Mouse (Mus musculus) cerebellum, adult 11-12 months (tissue): ENCODE measurements around the gene Tpm3.
"Not testable (repeated sequence)": the region's sequence is repeated elsewhere in the genome, so short reads cannot be mapped to it uniquely, and the experiment has no call there.

Source experiments
- DNase-seq: peaks from one replicate; pipeline ENCODE4 v3.0.0; 2022

The Tpm3 gene

DNA sequence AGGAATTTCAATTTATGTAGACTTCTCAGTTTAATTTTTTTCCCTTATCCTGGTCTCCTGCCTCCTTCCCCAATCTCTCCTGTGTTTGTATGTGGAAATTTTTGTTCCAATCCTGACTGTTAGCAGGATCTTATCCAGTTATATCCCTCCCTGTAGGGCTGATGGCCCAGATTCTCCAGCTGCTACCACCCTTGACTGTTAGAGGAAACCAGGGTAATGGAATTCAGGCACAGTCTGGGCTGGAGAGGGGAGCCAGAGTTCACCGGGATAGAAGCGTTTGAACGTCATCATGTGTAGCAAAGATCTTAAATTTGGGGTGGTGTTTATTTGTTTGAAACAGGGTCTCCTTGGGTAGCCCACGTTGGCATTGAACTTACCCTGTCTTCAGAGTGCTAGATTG, 12.3 kb downstream of the Tpm3 start:
- no peak for DNase-seq

- no peak for DNase-seq
Measured at GRCm38 (mm10) chr3:90085281-90085680, 12.8 kb downstream of the Tpm3 start.

DNA sequence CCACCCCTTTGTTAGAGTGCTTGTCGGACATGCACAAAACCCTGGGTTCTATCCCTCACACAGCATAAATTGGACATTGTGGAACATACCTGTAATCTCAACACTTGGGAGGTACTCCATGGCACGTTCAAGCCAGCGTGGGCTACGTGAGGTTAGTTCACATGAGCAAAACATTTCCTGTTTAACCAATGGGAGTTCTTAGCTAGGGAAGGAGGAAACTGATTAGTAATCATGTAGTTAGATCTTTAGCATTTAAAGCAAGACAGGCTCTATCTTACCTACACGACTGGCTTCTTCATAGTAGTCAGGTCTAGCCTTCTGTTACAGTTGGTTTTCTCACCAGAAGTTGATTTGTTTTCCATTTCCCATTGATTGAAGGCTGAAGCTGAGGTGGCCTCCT, 13.6 kb downstream of the Tpm3 start:
- DNase-seq = no peak

- no peak for DNase-seq
Measured at GRCm38 (mm10) chr3:90088617-90089016, 16.2 kb downstream of the Tpm3 start.

DNA sequence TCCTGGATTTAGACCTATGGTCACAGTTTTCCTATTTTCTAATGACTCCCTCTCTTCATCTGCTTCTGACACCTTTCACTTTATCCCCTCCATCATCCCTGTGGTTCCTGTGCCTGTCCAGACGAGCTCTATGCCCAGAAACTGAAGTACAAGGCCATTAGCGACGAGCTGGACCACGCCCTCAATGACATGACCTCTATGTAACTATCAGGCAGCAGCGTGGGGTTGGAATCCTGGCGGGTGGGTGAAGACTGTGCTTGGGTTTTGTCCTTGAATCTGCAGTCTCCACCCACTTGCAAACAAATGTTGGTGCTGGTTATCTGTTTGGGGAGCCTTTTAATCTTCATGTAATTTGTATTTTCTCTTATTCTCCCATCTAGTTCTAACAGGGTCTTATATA, 18.4 kb downstream of the Tpm3 start:
- DNase-seq = no peak

DNA sequence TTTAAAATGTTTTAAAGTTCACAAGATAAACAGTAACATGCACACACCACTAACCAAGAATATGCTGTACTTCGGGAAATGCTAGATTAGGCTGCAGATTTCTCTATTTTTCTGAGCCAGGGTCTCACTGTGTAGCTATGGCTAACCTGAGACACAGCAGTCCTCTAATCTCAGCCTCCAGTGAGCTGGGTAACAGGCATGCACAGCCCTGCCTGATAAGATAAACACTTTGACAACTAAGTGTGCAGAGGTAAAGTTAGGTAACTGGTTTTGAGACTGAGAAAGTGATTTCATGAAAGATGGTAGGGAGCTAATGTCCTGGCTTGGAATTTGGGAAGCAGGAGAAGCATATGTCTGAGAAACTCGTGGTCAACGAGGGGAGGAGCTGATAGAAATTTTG, 22.0 kb downstream of the Tpm3 start:
- DNase-seq = no peak

GRCm38 (mm10) chr3:90097928-90098327, 25.5 kb downstream of the Tpm3 start:
- no peak for DNase-seq

DNA sequence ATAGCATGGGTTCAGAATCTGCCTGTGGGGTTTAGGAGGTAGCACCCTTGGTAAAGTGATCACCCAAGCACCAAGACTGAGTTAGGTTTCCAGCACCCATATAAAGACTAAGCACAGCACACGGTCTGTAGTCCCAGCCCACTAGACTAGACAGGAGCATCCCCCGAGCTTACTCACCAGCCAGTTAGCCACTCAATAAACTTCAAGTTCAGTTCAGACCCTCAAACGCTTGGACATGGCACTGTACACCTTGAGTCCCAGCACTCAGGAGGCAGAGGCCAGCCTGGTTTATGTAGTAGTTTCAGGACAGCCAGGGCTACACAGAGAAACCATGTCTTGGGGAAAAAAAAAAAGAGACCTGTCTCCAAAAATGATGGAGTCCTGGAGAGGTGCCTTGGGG, 28.6 kb downstream of the Tpm3 start:
- DNase-seq = no peak

DNA sequence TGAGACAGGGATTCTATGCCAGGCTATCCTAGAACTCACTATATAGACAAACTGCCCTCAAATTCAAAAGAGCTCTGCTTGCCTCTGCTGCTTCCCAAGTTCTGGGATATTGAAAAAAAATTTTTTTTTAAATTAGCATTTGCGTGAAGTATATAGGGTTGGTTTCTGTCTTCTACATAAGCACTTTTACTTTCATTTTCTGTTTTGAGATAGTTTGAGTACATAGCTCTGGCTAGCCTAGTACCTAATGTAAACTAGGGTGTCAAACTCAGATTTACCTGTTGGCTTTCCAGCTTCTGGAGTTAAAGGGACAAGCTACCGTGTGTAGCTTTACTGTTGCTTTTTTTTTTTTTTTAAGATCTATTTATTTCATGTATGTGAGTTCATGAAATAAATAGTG, 29.2 kb downstream of the Tpm3 start:
- no peak for DNase-seq

GRCm38 (mm10) chr3:90102239-90102638, 29.8 kb downstream of the Tpm3 start:
- no peak for DNase-seq

GRCm38 (mm10) chr3:90103176-90103575, 30.7 kb downstream of the Tpm3 start:
- no peak for DNase-seq

DNA sequence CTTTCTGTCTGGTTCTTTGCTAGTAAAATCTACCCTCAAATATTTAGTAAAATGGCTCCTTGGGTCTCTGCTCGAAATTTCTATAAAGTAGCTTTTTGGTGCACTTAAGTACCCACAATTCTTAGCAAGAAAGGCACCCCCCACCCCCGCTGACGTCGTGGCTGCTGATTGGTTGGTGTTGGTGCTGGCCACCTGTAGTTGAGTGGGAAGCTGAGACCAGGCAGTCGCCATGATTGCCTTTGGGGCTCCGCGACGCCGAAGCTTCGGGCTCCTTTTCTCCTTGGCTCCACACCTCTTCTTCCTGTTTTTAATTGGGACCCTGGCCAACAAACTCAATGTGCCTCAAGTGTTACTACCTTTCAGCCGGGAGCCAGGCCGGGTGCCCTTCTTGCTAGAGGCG, 31.5 kb downstream of the Tpm3 start, which contains the start of gene Nup210l:
Nup210l (plus strand) TSS at position 195 of the 400 bp plus-strand sequence.
- DNase-seq = no peak

DNA sequence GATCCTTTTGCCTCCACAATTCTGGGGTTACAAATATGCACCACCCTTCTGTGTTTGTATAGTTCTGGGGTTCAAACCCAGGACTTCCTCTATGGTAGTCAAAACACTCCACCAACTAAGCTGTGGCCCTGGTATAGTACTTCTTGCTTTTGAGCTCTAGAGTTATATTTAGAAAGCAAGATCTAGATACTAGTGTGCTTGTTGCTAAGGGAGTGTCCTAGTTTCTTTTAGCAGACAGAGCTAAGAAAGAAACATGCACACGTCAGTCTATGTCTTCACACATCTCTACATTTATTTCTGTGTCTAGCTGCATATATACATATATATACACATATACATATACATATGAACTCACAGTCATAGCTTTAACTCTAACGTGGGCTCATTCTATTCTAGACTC, 39.3 kb downstream of the Tpm3 start:
- DNase-seq = no peak

GRCm38 (mm10) chr3:90114342-90114741, 41.9 kb downstream of the Tpm3 start:
- DNase-seq = no peak

GRCm38 (mm10) chr3:90115526-90115925, 43.1 kb downstream of the Tpm3 start:
- no peak for DNase-seq

DNA sequence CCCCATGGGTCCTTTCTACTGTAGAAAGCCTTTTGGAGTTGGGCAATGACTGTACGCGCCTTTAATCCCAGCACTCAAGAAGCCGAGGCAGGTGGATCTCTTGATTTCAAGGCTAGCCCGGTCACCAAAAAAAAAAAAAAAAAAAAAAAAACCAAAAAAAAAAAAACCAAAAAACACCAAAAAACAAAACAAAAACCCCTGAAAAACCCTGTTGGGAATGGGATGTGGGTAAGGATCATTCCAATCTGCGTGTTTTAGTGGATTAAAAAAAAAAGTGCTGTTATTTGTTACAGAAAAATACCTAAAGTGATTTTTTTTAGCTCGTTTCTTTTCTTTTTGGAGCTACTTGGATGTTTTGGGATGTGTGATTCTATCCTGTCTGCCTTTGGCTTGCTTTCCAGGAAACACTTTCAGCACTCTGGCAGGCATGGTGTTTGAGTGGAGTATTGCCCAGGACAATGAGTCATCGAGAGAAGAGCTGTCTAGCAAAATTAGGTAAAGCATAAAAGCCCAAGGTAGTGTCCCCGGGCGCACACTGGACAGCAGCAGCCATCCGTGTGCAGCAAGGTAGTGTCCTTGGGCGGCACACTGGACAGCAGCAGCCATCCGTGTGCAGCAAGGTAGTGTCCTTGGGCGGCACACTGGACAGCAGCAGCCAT, 45.8 kb downstream of the Tpm3 start:
- no peak for DNase-seq

DNA sequence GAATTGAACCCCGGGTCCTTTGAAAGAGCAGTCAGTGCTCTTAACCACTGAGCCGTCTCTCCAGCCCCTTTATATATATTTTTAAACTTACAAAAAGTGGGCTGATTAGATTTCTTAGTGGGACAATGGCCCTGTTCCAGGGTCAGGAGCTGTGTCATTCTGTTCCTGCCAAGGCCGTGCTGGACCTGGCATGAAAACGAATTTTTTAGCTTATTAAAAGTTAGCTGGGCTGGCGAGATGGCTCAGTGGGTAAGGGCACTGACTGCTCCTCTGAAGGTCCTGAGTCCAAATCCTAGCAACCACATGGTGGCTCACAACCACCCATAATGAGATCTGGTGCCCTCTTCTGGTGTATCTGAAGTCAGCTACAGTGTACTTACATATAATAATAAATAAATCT, 49.6 kb downstream of the Tpm3 start:
- not testable (repeated sequence) for DNase-seq

DNA sequence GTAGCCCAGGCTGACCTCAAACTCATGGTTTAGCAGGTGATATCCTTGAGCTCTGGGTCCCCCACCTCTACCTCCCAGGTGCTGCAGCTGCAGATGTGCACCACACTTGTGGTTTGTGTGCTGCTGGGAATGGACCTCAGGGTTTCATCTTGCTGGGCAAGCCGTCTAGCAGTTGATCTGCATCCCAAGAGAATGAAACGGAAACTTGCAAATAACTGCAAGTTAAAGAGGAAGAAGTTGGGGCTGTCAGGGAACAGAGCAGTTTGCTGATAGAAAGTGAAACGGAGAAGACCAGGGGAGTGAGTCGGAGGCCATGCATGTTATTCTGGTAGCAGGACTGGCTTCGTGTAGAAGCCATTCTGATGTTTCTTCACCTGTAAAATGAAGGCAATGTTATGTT, 53.3 kb downstream of the Tpm3 start:
- DNase-seq = no peak

GRCm38 (mm10) chr3:90127881-90128280, 55.4 kb downstream of the Tpm3 start:
- DNase-seq = no peak

DNA sequence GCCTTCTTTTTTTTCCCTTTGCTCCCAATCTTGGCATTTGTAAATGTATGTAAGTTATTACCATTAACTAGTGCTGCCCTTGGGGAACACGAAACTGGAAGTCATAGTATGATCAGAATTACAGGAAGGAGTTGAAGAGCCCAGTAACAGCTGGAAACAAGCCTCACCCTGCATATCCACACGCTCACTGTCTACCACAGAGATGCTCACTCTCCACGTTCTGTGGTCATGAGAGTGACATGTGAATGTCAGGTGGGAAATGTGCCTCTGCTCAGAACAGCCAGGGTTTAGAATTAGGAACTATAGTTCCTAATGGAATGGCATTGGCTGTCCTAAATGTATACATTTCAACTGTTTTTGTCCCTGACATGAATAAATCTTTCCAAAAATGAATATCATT, 60.3 kb downstream of the Tpm3 start:
- no peak for DNase-seq

DNA sequence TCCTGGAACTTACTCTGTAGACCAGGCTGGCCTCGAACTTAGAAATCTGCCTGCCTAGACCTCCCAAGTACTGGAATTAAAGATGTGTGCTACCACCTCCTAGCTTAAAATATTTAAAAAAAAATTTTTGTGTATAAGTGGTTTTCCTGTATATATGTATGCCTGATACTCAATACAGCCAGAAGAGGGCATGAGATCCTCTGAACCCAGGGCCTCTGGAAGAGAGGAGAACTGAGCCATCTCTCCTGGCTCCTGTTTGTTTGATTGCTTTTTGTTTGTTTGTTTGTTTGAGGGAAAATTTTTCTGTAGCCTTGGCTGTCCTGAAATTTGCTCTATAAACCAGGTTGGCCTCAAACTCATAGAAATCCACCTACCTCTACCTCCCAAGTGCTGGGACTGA, 60.9 kb downstream of the Tpm3 start:
- no peak for DNase-seq

GRCm38 (mm10) chr3:90134483-90134882, 62.0 kb downstream of the Tpm3 start:
- DNase-seq = no peak

DNA sequence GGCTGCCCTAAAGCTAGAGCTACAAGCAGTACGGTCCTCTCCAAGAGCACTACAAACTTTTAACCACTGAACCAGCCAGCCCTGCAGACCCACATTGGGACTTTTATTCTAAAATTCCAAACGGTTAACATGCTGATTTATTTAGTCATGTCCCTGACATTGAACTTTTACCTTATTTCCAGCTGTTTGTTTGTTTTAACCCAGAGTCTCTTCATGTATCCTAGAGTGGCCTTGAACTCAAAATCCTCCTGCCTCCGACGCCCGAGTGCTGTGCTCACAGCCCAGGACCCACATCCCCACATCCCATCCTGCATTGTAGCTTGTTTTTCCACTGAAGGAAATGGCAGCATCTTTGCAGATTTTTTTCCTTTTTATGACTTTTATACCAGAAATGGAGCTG, 62.5 kb downstream of the Tpm3 start:
- DNase-seq = no peak

GRCm38 (mm10) chr3:90136660-90137059, 64.2 kb downstream of the Tpm3 start:
- no peak for DNase-seq

GRCm38 (mm10) chr3:90137606-90138005, 65.2 kb downstream of the Tpm3 start:
- no peak for DNase-seq

GRCm38 (mm10) chr3:90139962-90140361, 67.5 kb downstream of the Tpm3 start:
- no peak for DNase-seq
